Mouse (Mus musculus) stomach, postnatal 0 days (tissue): Measurements from ENCODE around the gene Als2. TPM values are rescaled to one million over a fixed set of nuclear protein-coding genes. Genes with fewer than 3 reads are reported as not detected.

ENCODE experiments used
- ATAC-seq: fragments of 200-750 bp; cut with Nextera tagmentation; 2 replicates; pipeline ENCODE4 v1.8.0; 2017; ENCODE audit not compliant: low FRiP score, low TSS enrichment
- DNase-seq: peaks from one replicate; pipeline ENCODE4 v3.0.0-alpha.2; 2016; ENCODE audit warnings: low spot score
- H3K27ac ChIP-seq: fragments of 300-500 bp; sonication (generic); replicated peaks from 2 replicates; pipeline ENCODE4 v1.5.1; 2014; ENCODE audit warnings: mild to moderate bottlenecking, control low read depth
- H3K27me3 ChIP-seq: fragments of 300-500 bp; sonication (generic); 2 replicates; pipeline ENCODE4 v1.6.1; 2014; ENCODE audit warnings: low read length; ENCODE audit not compliant: control insufficient read depth, insufficient read depth
- H3K36me3 ChIP-seq: fragments of 300-500 bp; sonication (generic); 2 replicates; pipeline ENCODE4 v1.6.1; 2014; ENCODE audit warnings: low read length, mixed read lengths; ENCODE audit not compliant: control insufficient read depth, insufficient read depth
- H3K4me1 ChIP-seq: fragments of 300-500 bp; sonication (generic); replicated peaks from 2 replicates; pipeline ENCODE4 v1.6.1; 2014; ENCODE audit warnings: antibody characterized with exemption; ENCODE audit not compliant: control insufficient read depth, insufficient read depth
- H3K4me2 ChIP-seq: fragments of 300-500 bp; sonication (generic); replicated peaks from 2 replicates; pipeline ENCODE4 v1.6.1; 2014; ENCODE audit warnings: low read depth, mild to moderate bottlenecking, control low read depth, moderate library complexity
- H3K4me3 ChIP-seq: fragments of 300-500 bp; sonication (generic); 2 replicates; pipeline ENCODE4 v1.5.1; 2014; ENCODE audit warnings: low read depth, low read length, control low read depth
- H3K9ac ChIP-seq: fragments of 300-500 bp; sonication (generic); 2 replicates; pipeline ENCODE4 v1.6.1; 2014; ENCODE audit warnings: mild to moderate bottlenecking, low read length, control low read depth, mixed read lengths
- H3K9me3 ChIP-seq: fragments of 300-500 bp; sonication (generic); 2 replicates; pipeline ENCODE4 v1.6.1; 2016; ENCODE audit warnings: low read length; ENCODE audit not compliant: control insufficient read depth
- CTCF ChIP-seq: IDR thresholded peaks from 2 replicates; pipeline ENCODE4 v1.5.1; 2016; ENCODE audit warnings: antibody characterized with exemption, low read depth, mild to moderate bottlenecking, moderate library complexity
- EP300 ChIP-seq: optimal IDR thresholded peaks from 2 replicates; pipeline ENCODE3; 2016; ENCODE audit warnings: antibody characterized with exemption
- WGBS: fragments of 180-500 bp; shearing (Covaris S2); extraction: QIAGEN DNeasy Blood & Tissue Kit; methylation state at CpG from one replicate; pipeline ENCODE4 v1.1.7; 2014; 5-methylcytosine and 5-hydroxymethylcytosine counted together
- polyA plus RNA-seq: library from polyadenylated mRNA; unstranded; fragments of >200 nt; fragmentation: Nextera tagmentation; extraction: Ambion mirVana; gene quantifications from 2 replicates; pipeline ENCODE4 v1.2.1, GENCODE M21; 2015

Als2 gene
- polyA plus RNA-seq, 1 experiment from 2014 or later = 3.4 TPM

GRCm38 (mm10) chr1:59174514-59175373 lies 62.3 kb downstream of the Als2 start:
- no peak for DNase-seq
- H3K36me3 ChIP-seq = peaks cover 3% of the 10 kb centered on the region; the same call in 1 of the 2 replicates

GRCm38 (mm10) chr1:59173023-59173422 lies 64.0 kb downstream of the Als2 start:
- ATAC-seq = no peak
- Histone ChIP-seq H3K4me2 (no peak overlapping the region), H3K27ac (no peak overlapping the region), H3K9ac (no peak overlapping the region), H3K27me3 (no peaks in the 10 kb centered on the region), H3K4me3 (no peak overlapping the region), H3K36me3 (peaks cover 3% of the 10 kb centered on the region; the same call in 1 of the 2 replicates), H3K4me1 (no peaks in the 10 kb centered on the region), H3K9me3 (no peaks in the 10 kb centered on the region)
- no peak for TF ChIP-seq CTCF
- no peak for TF ChIP-seq EP300
- no peak for DNase-seq
- 87% methylated on average over 5 of the region's 5 CpGs for WGBS

More at GRCm38 (mm10) chr1:59174514-59175373, 62.3 kb downstream of the Als2 start:
- 49% methylated on average over 10 of the region's 10 CpGs for WGBS
- Histone ChIP-seq H3K27me3 (no peaks in the 10 kb centered on the region), H3K4me1 (no peaks in the 10 kb centered on the region), H3K9me3 (no peaks in the 10 kb centered on the region), H3K9ac (no peak overlapping the region), H3K4me3 (no peak overlapping the region), H3K4me2 (no peak overlapping the region), H3K27ac (no peak overlapping the region)
- no peak for ATAC-seq
- TF ChIP-seq CTCF = no peak
- TF ChIP-seq EP300 = no peak

GRCm38 (mm10) chr1:59171875-59172274 lies 65.2 kb downstream of the Als2 start:
- H3K27ac ChIP-seq = no peak overlapping the region
- no peak overlapping the region for H3K4me2 ChIP-seq
- no peak overlapping the region for H3K4me3 ChIP-seq
- H3K4me1 ChIP-seq = no peaks in the 10 kb centered on the region
- H3K9ac ChIP-seq = no peak overlapping the region
- TF ChIP-seq CTCF (no peak), EP300 (no peak)
- WGBS = 60% methylated on average over 5 of the region's 5 CpGs
- DNase-seq = no peak
- no peaks in the 10 kb centered on the region for H3K9me3 ChIP-seq
- no peaks in the 10 kb centered on the region for H3K27me3 ChIP-seq
- no peak for ATAC-seq
- H3K36me3 ChIP-seq = peaks cover 3% of the 10 kb centered on the region; the same call in 1 of the 2 replicates

- ATAC-seq = no peak
- H3K27me3 ChIP-seq = no peaks in the 10 kb centered on the region
- H3K4me2 ChIP-seq = no peak overlapping the region
- no peak for DNase-seq
- no peaks in the 10 kb centered on the region for H3K9me3 ChIP-seq
- no peak overlapping the region for H3K9ac ChIP-seq
- peaks cover 3% of the 10 kb centered on the region; the same call in 1 of the 2 replicates for H3K36me3 ChIP-seq
- H3K27ac ChIP-seq = no peak overlapping the region
- TF ChIP-seq EP300 (no peak), CTCF (peak; percentile 44)
- no peaks in the 10 kb centered on the region for H3K4me1 ChIP-seq
- no peak overlapping the region for H3K4me3 ChIP-seq
- WGBS = 77% methylated on average over 8 of the region's 8 CpGs
Measured at GRCm38 (mm10) chr1:59170290-59170689, 66.7 kb downstream of the Als2 start.

- Histone ChIP-seq H3K4me2 (no peak overlapping the region), H3K4me3 (no peak overlapping the region), H3K9ac (no peak overlapping the region), H3K36me3 (no peaks in the 10 kb centered on the region), H3K27ac (no peak overlapping the region), H3K9me3 (no peaks in the 10 kb centered on the region), H3K27me3 (no peaks in the 10 kb centered on the region), H3K4me1 (no peaks in the 10 kb centered on the region)
- WGBS = 80% methylated on average over 6 of the region's 6 CpGs
- TF ChIP-seq EP300 (no peak), CTCF (no peak)
- no peak for DNase-seq
- no peak for ATAC-seq
Measured at GRCm38 (mm10) chr1:59169586-59169985, 67.4 kb downstream of the Als2 start.

GRCm38 (mm10) chr1:59168556-59168955 lies 68.5 kb downstream of the Als2 start:
- no peak overlapping the region for H3K9ac ChIP-seq
- H3K36me3 ChIP-seq = no peaks in the 10 kb centered on the region
- H3K9me3 ChIP-seq = no peaks in the 10 kb centered on the region
- H3K27me3 ChIP-seq = no peaks in the 10 kb centered on the region
- no peaks in the 10 kb centered on the region for H3K4me1 ChIP-seq
- H3K27ac ChIP-seq = no peak overlapping the region
- no peak overlapping the region for H3K4me2 ChIP-seq
- DNase-seq (no peak), ATAC-seq (no peak)
- 46% methylated on average over 2 of the region's 2 CpGs for WGBS
- no peak for TF ChIP-seq CTCF
- no peak for TF ChIP-seq EP300
- no peak overlapping the region for H3K4me3 ChIP-seq
